Mouse (Mus musculus): ENCODE results near the gene Arid2. TPM values are rescaled to one million over a fixed set of nuclear protein-coding genes. Genes with fewer than 3 reads are reported as not detected.
"Not testable (repeated sequence)": the region's sequence is repeated elsewhere in the genome, so short reads cannot be mapped to it uniquely, and the experiment has no call there.

The Arid2 gene
- polyA plus RNA-seq, 1 experiment from 2014 or later: 15.9 TPM

DNA sequence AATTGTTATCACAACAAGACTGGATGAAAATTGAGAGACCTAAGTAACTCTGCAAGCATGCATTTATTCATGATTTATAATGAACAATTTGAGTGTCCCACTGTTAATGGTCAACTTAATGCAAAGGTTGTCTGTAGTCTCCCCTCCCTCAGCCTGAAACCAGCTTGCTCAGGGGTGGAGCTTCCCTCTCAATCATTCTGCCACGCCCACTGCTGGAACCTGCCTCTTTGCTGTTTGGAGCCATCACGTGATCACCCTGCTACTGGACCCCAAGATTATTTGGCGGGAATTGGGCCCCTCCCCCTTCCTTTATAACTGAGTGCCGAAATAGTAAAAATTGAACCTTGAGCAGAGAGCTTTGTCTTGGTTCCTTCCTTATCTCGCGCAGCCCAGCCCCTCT lies 154.2 kb downstream of the Arid2 start:
- H3K4me3 ChIP-seq (replicated peaks); H3K9ac ChIP-seq (replicated peaks); ATAC-seq (ENCODE audit: low FRiP score); H3K27ac ChIP-seq (replicated peaks); H3K9me3 ChIP-seq (replicated peaks); H3K4me1 ChIP-seq; H3K4me2 ChIP-seq; H3K27me3 ChIP-seq (replicated peaks): not testable (repeated sequence)
- WGBS: 80% methylated on average over 6 of the region's 6 CpGs
- H3K36me3 ChIP-seq: peaks cover 15% of the 10 kb centered on the region; the same call in 1 of the 2 replicates

- 93% methylated on average over 10 of the region's 10 CpGs for WGBS
- no peak for ATAC-seq (ENCODE audit: low FRiP score)
- Histone ChIP-seq H3K4me3 (replicated peaks) (no peak overlapping the region), H3K9me3 (replicated peaks) (no peaks in the 10 kb centered on the region), H3K27me3 (replicated peaks) (no peaks in the 10 kb centered on the region), H3K4me1 (no peaks in the 10 kb centered on the region), H3K36me3 (peaks cover 27% of the 10 kb centered on the region), H3K9ac (replicated peaks) (no peak overlapping the region), H3K27ac (replicated peaks) (no peak overlapping the region), H3K4me2 (no peak overlapping the region)
Observed at GRCm38 (mm10) chr15:96446785-96447184, 159.5 kb downstream of the Arid2 start.

DNA sequence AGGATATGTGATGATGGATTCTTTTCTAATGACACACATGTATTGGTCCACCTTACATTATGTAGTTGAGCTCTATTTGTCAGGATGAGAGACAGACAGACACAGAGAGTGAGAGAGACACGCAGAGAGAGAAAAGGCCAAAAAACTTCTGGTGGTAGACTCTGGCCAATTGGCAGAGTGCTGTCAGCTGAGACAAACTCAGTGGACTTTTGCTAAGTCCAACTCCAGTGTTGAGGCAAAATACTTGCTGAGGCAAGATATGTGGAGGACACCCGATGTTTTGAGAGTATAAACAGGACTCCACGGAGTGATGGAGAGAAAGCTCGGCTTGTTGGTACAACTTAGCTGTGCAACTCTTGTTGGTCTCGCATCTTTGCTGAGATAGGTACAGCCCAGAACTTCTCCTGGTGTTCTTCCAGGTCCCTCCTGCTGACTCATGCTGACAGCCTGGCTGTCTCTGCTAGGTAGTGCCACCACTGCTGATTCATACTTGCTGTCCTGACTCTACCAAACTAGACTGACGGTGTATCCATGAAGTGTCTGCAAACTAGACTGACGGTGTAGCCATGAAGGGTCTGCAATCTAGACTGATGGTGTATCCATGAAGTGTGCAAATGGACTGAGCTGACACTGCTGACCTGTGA lies 161.5 kb downstream of the Arid2 start:
- WGBS: 96% methylated on average over 7 of the region's 7 CpGs
- peaks cover 21% of the 10 kb centered on the region for H3K36me3 ChIP-seq
- no peak overlapping the region for H3K27ac ChIP-seq (replicated peaks)
- H3K9ac ChIP-seq (replicated peaks): no peak overlapping the region
- H3K4me1 ChIP-seq: no peaks in the 10 kb centered on the region
- ATAC-seq (ENCODE audit: low FRiP score): no peak
- H3K4me3 ChIP-seq (replicated peaks): no peak overlapping the region
- H3K27me3 ChIP-seq (replicated peaks): no peaks in the 10 kb centered on the region
- H3K9me3 ChIP-seq (replicated peaks): no peaks in the 10 kb centered on the region
- H3K4me2 ChIP-seq: no peak overlapping the region

DNA sequence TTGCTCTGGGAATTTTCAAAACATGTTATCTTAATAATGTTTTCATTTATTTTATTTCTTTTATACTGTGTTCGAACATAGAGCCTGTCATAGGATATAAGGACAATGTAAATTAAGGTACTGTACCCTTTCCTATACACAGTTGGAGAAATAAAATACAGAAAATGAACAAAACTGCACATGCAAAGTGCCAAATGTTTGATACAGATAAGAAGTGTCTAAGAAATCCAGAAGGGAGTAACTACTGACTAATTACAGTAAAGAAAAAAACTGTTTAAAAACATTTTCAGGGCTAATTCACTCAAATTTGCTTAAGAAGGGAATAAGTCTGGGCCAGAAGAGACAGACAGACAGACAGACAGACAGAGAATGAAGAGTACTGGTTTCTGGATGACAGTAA lies 166.0 kb downstream of the Arid2 start:
- Histone ChIP-seq H3K9ac (replicated peaks) (no peak overlapping the region), H3K9me3 (replicated peaks) (no peaks in the 10 kb centered on the region), H3K4me2 (no peak overlapping the region), H3K4me3 (replicated peaks) (no peak overlapping the region), H3K27ac (replicated peaks) (no peak overlapping the region), H3K4me1 (peaks cover 15% of the 10 kb centered on the region; the same call in 1 of the 2 replicates), H3K36me3 (peaks cover 12% of the 10 kb centered on the region), H3K27me3 (replicated peaks) (no peaks in the 10 kb centered on the region)
- WGBS: 95% methylated on average over 1 of the region's 1 CpGs
- ATAC-seq (ENCODE audit: low FRiP score): no peak

Small RNAs within 50 kb of the gene (microRNA-seq; reads per million reads assigned to microRNA genes)
- gene Gm25397: not detected

Other genes starting within 250 kb of the Arid2 start
- gene Scaf11, start 173.3 kb downstream of the Arid2 start, polyA plus RNA-seq (2015; fragmentation: Nextera tagmentation; extraction: Ambion mirVana): 43.8 and 51.4 TPM in 2 replicates

All from neural tube, embryonic 15.5 days (tissue).